ENCODE assay signal across 8 mouse cellular contexts in genomic region chr13:73603046-73603445, GRCm38 (mm10). TPM values are rescaled to one million over a fixed set of nuclear protein-coding genes. Genes with fewer than 3 reads are reported as not detected.
A peak's percentile ranks its signal among the peaks of the same experiment; 100 is the strongest.
DNase-seq lines count a peak whose midpoint lies in the region; ATAC-seq and TF ChIP-seq lines count a peak whose summit lies in the region.

No protein-coding gene starts in this region.

- 0 out of 2 replicates have a peak, but pooled peaks have one; percentile 11 for ATAC-seq in lung, embryonic 16.5 days (ENCODE audit: low read depth)
- no peak for ATAC-seq in embryonic facial prominence, embryonic 13.5 days (ENCODE audit: insufficient number of reproducible peaks, insufficient read depth, low FRiP score, low TSS enrichment, low read depth)
- no peak for ATAC-seq in intestine, postnatal 0 days
- ATAC-seq in neural tube, embryonic 15.5 days (ENCODE audit: low FRiP score): peak; percentile 31

- no peak for TF ChIP-seq CTCF in intestine, postnatal 0 days (IDR thresholded peaks at IDR 0.05; ENCODE audit: low read depth)

- DNase-seq in lung, postnatal 4 days: no peak
- DNase-seq in urinary bladder, postnatal 25 days (ENCODE audit: low spot score): no peak
- DNase-seq in lung, postnatal 14 days: no peak
- no peak for DNase-seq in left cerebral cortex, postnatal 36 days (ENCODE audit: low spot score in 2 of 2)

- 47% methylated on average over 4 of the region's 4 CpGs for WGBS in lung, embryonic 16.5 days
- 51% methylated on average over 4 of the region's 4 CpGs for WGBS in embryonic facial prominence, embryonic 13.5 days
- 57% methylated on average over 4 of the region's 4 CpGs for WGBS in intestine, postnatal 0 days
- WGBS in neural tube, embryonic 15.5 days: 49% methylated on average over 4 of the region's 4 CpGs

- peaks cover 8% of the 10 kb centered on the region for H3K4me1 ChIP-seq in lung, embryonic 16.5 days (replicated peaks; ENCODE audit: control insufficient read depth, insufficient read depth, low read length)
- peaks cover 18% of the 10 kb centered on the region for H3K4me1 ChIP-seq in embryonic facial prominence, embryonic 13.5 days
- H3K4me1 ChIP-seq in intestine, postnatal 0 days (replicated peaks; ENCODE audit: control insufficient read depth, insufficient read depth, low read length): peaks cover 5% of the 10 kb centered on the region; the same call in 1 of the 2 replicates
- H3K4me1 ChIP-seq in neural tube, embryonic 15.5 days: peaks cover 29% of the 10 kb centered on the region

- H3K9me3 ChIP-seq in lung, embryonic 16.5 days (ENCODE audit: control insufficient read depth, low read length): no peaks in the 10 kb centered on the region
- H3K9me3 ChIP-seq in embryonic facial prominence, embryonic 13.5 days: no peaks in the 10 kb centered on the region
- no peaks in the 10 kb centered on the region for H3K9me3 ChIP-seq in intestine, postnatal 0 days (ENCODE audit: control insufficient read depth)
- H3K9me3 ChIP-seq in neural tube, embryonic 15.5 days (replicated peaks): no peaks in the 10 kb centered on the region

- peaks cover 17% of the 10 kb centered on the region for H3K36me3 ChIP-seq in lung, embryonic 16.5 days (ENCODE audit: control insufficient read depth, insufficient read depth, low read length)
- peaks cover 24% of the 10 kb centered on the region for H3K36me3 ChIP-seq in embryonic facial prominence, embryonic 13.5 days
- H3K36me3 ChIP-seq in intestine, postnatal 0 days (ENCODE audit: control insufficient read depth, insufficient read depth): peaks cover 21% of the 10 kb centered on the region
- H3K36me3 ChIP-seq in neural tube, embryonic 15.5 days: peaks cover 21% of the 10 kb centered on the region

- intact Hi-C loops in left cerebral cortex, postnatal 36 days (cut with DNase I): loop anchor here (10.0 kb wide), 1 partner anchor 278 kb away; the partner anchor contains the start of genes Mrpl36 and Ndufs6

- peak overlapping the region; percentile 66 for H3K4me3 ChIP-seq in lung, embryonic 16.5 days (ENCODE audit: low read length)
- H3K4me3 ChIP-seq in embryonic facial prominence, embryonic 13.5 days: peak overlapping the region; percentile 87
- peak overlapping the region; percentile 60 for H3K4me3 ChIP-seq in intestine, postnatal 0 days (ENCODE audit: low read depth, low read length)
- H3K4me3 ChIP-seq in neural tube, embryonic 15.5 days (replicated peaks): peak overlapping the region; percentile 72

- no peak overlapping the region for H3K27ac ChIP-seq in lung, embryonic 16.5 days (ENCODE audit: low read length)
- no peak overlapping the region for H3K27ac ChIP-seq in embryonic facial prominence, embryonic 13.5 days
- H3K27ac ChIP-seq in intestine, postnatal 0 days (ENCODE audit: low read depth, low read length): no peak overlapping the region
- peak overlapping the region; percentile 87; the same call in 1 of the 2 replicates for H3K27ac ChIP-seq in neural tube, embryonic 15.5 days (replicated peaks)

- H3K4me2 ChIP-seq in lung, embryonic 16.5 days (ENCODE audit: low read depth, low read length): peak overlapping the region; percentile 95
- peak overlapping the region; percentile 96 for H3K4me2 ChIP-seq in embryonic facial prominence, embryonic 13.5 days
- H3K4me2 ChIP-seq in intestine, postnatal 0 days (replicated peaks; ENCODE audit: low read depth): peak overlapping the region; percentile 88
- peak overlapping the region; percentile 91 for H3K4me2 ChIP-seq in neural tube, embryonic 15.5 days

- H3K9ac ChIP-seq in lung, embryonic 16.5 days (ENCODE audit: low read length): peak overlapping the region; percentile 95
- peak overlapping the region; percentile 89 for H3K9ac ChIP-seq in embryonic facial prominence, embryonic 13.5 days
- peak overlapping the region; percentile 59 for H3K9ac ChIP-seq in intestine, postnatal 0 days (ENCODE audit: low read depth, low read length)
- H3K9ac ChIP-seq in neural tube, embryonic 15.5 days (replicated peaks): peak overlapping the region; percentile 90

- no peaks in the 10 kb centered on the region for H3K27me3 ChIP-seq in lung, embryonic 16.5 days (ENCODE audit: control insufficient read depth, insufficient read depth, low read depth, low read length)
- H3K27me3 ChIP-seq in embryonic facial prominence, embryonic 13.5 days: no peaks in the 10 kb centered on the region
- no peaks in the 10 kb centered on the region for H3K27me3 ChIP-seq in intestine, postnatal 0 days (replicated peaks; ENCODE audit: control insufficient read depth, insufficient read depth, low read length)
- peaks cover 7% of the 10 kb centered on the region; the same call in 1 of the 2 replicates for H3K27me3 ChIP-seq in neural tube, embryonic 15.5 days (replicated peaks)

RNA-seq across cellular contexts. Expression of gene Clptm1l, which starts 0.8 kb away (rescaled TPM):
- polyA plus RNA-seq in lung, embryonic 16.5 days (2015; fragmentation: Nextera tagmentation; extraction: Ambion mirVana): 95.8 and 105 TPM in 2 replicates
- 123 and 133 TPM in 2 replicates for polyA plus RNA-seq in embryonic facial prominence, embryonic 13.5 days (2015; fragmentation: Nextera tagmentation; extraction: Ambion mirVana)
- 127 and 132 TPM in 2 replicates for polyA plus RNA-seq in intestine, postnatal 0 days (2015; fragmentation: Nextera tagmentation; extraction: Ambion mirVana)
- 139 and 142 TPM in 2 replicates for polyA plus RNA-seq in neural tube, embryonic 15.5 days (2015; fragmentation: Nextera tagmentation; extraction: Ambion mirVana)
- 100 to 1,000 TPM; 122 to 134 TPM for total RNA-seq in left cerebral cortex, postnatal 36 days (2021)

RNA-seq across cellular contexts. Expression of gene Tert, which starts 23.7 kb away (rescaled TPM):
- 3.4 and 3.9 TPM in 2 replicates for polyA plus RNA-seq in lung, embryonic 16.5 days (2015; fragmentation: Nextera tagmentation; extraction: Ambion mirVana)
- polyA plus RNA-seq in embryonic facial prominence, embryonic 13.5 days (2015; fragmentation: Nextera tagmentation; extraction: Ambion mirVana): 8.4 and 9.1 TPM in 2 replicates
- 2.4 and 3.0 TPM in 2 replicates for polyA plus RNA-seq in intestine, postnatal 0 days (2015; fragmentation: Nextera tagmentation; extraction: Ambion mirVana)
- polyA plus RNA-seq in neural tube, embryonic 15.5 days (2015; fragmentation: Nextera tagmentation; extraction: Ambion mirVana): 5.8 and 6.6 TPM in 2 replicates
- 1 to 10 TPM; 2.2 to 3.1 TPM for total RNA-seq in left cerebral cortex, postnatal 36 days (2021)

Comparison
In these comparisons a context has a peak if more than half of its experiments do, and no peak if none do; other contexts are left out.
1. ATAC-seq: peak in lung, embryonic 16.5 days (single experiment) and neural tube, embryonic 15.5 days (single experiment); none in embryonic facial prominence, embryonic 13.5 days (single experiment) and intestine, postnatal 0 days (single experiment).
2. Peak in every context shown above with its lines, with median percentiles within 50 percentile points of each other: H3K4me2 ChIP-seq, H3K4me3 ChIP-seq and H3K9ac ChIP-seq.